Mouse (Mus musculus): Measurements from ENCODE around the gene Dnaja3.

The Dnaja3 gene

GRCm38 (mm10) chr16:4607818-4608531, 31.8 kb upstream of the Dnaja3 start:
- peak; percentile 62 for DNase-seq (ENCODE audit: low spot score)

- DNase-seq (ENCODE audit: low spot score), result no peak
These were observed 31.2 kb upstream of the Dnaja3 start for GRCm38 (mm10) chr16:4608532-4609059.

DNA sequence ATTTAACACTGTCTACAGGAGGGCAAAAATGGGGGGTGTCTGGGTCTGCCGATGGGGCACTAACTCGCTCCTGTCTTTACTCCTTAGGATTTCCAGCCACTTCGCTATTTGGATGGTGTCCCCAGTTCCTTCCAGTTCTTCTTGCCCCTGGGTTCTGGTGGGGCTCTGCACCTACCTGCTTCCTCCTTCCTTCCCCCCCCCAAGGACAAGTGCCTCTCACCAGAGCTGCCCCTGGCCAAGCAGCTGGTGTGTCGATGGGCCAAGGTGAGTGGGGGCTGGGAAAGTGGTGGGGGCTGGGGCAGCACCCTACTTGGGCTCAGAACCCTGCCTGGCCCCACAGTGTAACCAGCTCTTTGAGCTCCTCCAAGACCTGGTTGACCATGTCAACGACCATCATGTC, 28.6 kb upstream of the Dnaja3 start:
- no peak for DNase-seq (ENCODE audit: low spot score)

- DNase-seq (ENCODE audit: low spot score), result no peak
These were observed 28.1 kb upstream of the Dnaja3 start for GRCm38 (mm10) chr16:4611676-4612075.

- DNase-seq (ENCODE audit: low spot score), result no peak
These were observed 26.1 kb upstream of the Dnaja3 start for GRCm38 (mm10) chr16:4613736-4614135.

DNA sequence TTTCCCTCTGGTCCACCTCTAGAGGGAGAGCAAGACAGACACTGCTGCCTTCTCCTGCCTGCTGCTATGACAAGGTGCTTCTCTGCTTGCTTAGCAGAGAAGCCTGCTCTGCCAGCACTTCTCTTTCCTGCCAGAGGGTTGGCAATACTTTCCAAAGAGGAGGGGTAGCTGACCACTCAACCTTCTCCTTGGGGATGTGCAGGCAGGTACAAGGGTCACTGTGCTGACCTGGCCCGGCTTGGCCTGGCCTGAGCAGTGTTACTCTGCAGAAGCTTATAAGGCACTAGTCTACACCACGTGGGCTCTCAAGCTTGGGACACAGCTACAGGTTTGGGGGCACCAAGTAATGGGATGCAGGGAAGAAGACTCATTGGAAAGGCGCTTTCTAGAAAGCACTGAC, 25.1 kb upstream of the Dnaja3 start:
- DNase-seq (ENCODE audit: low spot score), result no peak

- DNase-seq (ENCODE audit: low spot score), result no peak
These were observed 24.5 kb upstream of the Dnaja3 start for GRCm38 (mm10) chr16:4615297-4615696.

DNA sequence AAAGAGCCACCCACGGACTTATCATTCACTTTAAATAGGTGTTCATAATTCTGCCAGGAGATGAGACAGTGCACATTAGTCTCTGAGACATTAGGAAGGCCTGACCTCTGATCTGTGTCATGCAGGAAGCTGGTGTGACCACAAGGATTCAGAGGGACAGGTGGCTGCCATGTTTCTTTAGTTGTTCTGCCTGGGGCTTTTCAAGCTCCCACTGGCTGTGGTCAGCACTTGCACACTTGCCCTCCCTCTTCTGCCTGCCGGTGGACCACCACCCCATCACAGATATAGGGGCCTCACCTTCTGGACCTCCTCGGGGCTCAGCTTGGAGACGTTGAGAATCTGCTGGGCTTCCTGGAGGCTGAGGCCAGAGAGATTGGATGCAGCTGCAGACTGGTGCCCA, 23.0 kb upstream of the Dnaja3 start:
- no peak for DNase-seq (ENCODE audit: low spot score)

GRCm38 (mm10) chr16:4624074-4624473, 15.7 kb upstream of the Dnaja3 start:
- no peak for DNase-seq (ENCODE audit: low spot score)

GRCm38 (mm10) chr16:4624481-4625110, 15.2 kb upstream of the Dnaja3 start, which contains the start of gene Pam16:
Gene Pam16, minus strand, starts transcription at chr16:4624988.
- DNase-seq (ENCODE audit: low spot score), result peak; percentile 87

DNA sequence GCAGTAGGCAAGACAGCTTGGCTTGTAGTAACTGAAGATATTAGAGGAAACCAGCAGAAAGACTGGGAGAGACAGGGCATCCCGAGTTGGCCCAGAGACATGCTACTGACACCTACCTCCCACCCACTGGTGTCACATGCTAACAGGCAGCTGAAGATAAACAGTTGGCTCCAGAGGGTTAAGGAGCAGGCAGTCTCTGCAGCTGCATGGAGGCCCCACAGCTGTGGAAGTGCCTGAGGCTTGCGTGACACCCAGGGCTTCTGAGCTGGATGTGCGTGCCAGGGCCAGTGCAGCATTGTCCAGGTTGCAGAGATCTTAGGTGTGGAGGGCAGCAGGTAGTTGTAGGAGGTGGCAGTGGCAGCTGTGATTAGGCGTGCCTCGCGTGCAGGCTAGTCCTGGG, 12.7 kb upstream of the Dnaja3 start:
- no peak for DNase-seq (ENCODE audit: low spot score)

- no peak for DNase-seq (ENCODE audit: low spot score)
These were observed 10.8 kb upstream of the Dnaja3 start for GRCm38 (mm10) chr16:4628898-4629419.

GRCm38 (mm10) chr16:4629950-4630349, 9.8 kb upstream of the Dnaja3 start:
- DNase-seq (ENCODE audit: low spot score), result peak; percentile 53

GRCm38 (mm10) chr16:4632050-4632449, 7.7 kb upstream of the Dnaja3 start:
- DNase-seq (ENCODE audit: low spot score), result no peak

DNA sequence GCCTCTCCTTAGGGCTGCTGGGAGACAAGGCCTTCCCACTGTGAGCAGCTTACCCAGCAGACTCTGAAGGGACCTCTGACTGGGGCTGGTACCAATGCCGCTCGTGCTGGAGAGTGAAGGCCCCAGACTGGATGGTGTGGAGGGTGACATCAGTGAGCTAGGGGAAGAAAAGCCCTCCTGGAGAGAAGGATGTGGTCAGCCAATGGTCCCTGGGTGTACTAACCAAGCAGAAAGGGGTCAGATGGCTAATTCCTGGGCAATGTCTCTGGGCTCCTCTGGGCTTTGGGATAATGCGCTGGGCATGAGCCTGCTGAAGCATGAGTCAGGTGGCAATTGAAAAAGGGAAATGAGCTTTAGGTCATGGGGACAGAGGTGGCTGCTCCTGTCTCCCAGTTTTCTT, 6.1 kb upstream of the Dnaja3 start:
- no peak for DNase-seq (ENCODE audit: low spot score)

DNA sequence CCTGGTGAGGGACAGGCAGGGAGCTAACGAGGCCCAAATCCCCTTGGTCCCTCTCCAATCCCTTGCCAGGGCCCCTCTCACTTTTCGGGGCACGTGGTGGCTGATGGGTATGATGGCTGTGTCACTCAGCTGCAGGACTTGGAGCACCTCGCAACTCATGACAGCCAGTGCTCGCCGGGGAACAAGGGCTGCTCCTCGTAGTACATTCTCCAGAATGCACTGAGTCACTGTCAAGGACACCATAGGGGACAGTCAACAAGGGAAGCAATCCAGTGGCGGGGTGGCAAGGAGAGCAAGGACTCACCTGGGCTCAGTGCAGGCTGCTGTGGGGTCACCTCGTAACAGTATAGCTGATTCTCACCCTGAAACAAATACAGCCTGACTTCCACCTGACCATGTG, 5.1 kb upstream of the Dnaja3 start:
- DNase-seq (ENCODE audit: low spot score), result no peak

- DNase-seq (ENCODE audit: low spot score), result no peak
These were observed 4.0 kb upstream of the Dnaja3 start for GRCm38 (mm10) chr16:4635760-4636159.

DNA sequence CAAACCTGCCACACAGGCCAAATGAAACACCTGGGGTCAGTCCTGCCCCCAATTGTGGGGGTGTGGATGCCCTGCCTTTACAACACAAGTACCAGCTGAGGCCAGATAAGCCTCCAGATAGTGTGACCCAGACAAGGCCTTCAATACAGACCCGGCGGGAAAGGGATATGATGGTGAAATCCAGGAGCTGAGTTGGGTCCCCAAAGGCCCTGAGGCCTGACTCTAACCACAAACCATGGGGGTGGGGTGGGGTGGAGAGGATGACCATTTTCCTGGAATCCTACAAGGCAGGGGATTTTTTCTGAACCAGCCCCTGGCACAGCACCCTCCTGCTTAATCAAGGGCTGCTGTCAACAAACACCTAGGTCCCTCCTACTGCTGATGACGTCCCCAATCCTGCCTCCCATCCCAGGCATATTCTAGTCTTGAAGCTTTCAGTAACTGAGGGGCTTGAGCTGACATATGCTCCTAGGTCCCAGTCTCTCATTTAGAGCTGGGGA, 848 bp upstream of the Dnaja3 start:
- DNase-seq (ENCODE audit: low spot score), result no peak

- no peak for DNase-seq (ENCODE audit: low spot score)
These were observed 647 bp downstream of the Dnaja3 start for GRCm38 (mm10) chr16:4640267-4641005.

DNA sequence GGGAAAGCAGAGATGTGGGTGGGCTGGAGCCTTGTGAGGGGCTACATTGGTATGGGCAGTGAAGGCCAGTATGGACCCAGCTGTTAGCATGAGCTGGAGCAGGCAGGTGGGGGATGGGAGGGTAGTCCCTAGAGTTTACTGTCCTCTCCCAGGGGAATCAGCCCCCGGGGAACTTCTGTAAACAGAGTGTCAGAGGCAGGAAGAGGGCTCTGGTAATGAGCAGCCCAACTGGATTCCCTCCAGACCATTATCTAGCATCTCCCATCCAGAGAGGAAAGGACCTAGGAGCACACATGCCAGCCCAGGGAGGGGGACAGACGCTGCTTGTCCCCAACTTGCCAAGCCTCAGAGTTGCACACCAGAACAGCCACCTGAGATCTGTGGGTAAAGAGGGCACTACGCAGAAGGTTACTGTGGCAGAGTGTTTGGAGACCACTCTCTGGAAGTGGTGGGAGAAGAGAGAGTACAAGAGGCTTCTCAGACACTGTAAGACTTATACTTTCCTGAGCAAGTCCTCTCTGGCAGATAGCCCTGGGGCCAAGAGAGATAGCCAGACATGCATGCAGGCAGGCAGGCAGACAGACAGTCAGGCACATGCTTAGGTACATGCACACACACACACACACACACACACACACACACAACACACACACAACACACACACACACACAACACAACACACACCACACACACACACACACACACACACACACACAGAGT, 1.5 kb downstream of the Dnaja3 start:
- DNase-seq (ENCODE audit: low spot score), result no peak

- DNase-seq (ENCODE audit: low spot score), result peak; percentile 58
These were observed 2.4 kb downstream of the Dnaja3 start for GRCm38 (mm10) chr16:4642190-4642589.

DNA sequence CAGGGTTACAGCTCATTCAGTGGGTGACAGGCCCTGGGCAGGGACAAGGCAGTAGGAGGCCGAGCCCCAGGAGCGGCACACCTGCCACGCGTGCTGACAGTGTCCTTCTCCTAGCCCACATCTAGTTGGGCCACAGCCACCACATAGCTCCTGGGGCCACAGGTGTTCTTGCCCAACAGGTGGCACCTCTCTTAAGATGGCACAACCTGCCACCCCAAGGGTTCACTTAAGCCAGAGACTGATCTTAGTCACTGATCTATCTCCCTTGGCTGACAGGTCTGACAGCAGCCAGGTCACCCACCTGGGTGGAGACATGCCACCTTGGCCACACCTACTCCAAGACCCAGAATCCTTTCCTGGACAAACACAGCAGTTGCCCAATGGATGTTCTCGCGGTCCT, 3.1 kb downstream of the Dnaja3 start:
- no peak for DNase-seq (ENCODE audit: low spot score)
